Mouse (Mus musculus) lung, adult 2 months (tissue): ENCODE data around the gene Gm21970.

Source experiments
- CTCF ChIP-seq: fragments of 200-500 bp; IDR thresholded peaks from 2 replicates; pipeline ENCODE4 v1.5.1; 2011; ENCODE audit warnings: mild to moderate bottlenecking, low read length, control low read depth; ENCODE audit not compliant: insufficient read depth
- POLR2A ChIP-seq: fragments of 200-500 bp; IDR thresholded peaks from 2 replicates; pipeline ENCODE4 v1.6.1; 2011; ENCODE audit warnings: low read depth, mild to moderate bottlenecking, control low read depth, low read length, borderline replicate concordance; ENCODE audit errors: extremely low read depth

DNA sequence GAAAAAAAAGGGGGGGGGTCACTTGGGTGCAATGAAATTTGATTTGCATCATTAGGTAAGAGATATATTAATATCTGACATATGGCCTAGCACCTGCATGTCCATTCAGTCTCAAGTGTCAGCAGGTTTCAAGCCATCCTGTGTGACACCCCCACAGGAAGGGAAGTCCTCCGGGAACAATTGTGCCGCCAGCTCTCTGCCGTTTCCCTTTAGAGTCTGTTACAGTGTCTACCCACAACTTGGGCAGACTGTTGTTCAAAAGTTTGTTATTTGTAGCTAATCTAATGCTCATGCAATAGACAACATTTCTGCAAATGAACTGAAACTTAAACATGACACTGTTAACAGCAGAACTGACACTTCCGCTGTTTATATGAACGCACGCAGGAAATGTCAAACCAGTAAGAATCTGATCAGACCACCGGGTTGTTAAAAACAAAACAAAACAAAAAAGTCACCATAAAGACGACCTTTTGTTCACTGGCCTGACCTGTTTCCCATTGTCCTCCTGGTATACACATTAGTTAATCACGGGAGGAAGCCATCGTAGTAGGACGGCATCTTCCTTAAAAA is 69.6 kb downstream of the Gm21970 start:
- TF ChIP-seq CTCF (no peak), POLR2A (no peak)
